Mouse (Mus musculus) brain, embryonic 14.5 days (tissue): Measurements from ENCODE around the gene Dazl. TPM values are rescaled to one million over a fixed set of nuclear protein-coding genes. Genes with fewer than 3 reads are reported as not detected.
A peak's percentile ranks its signal among the peaks of the same experiment; 100 is the strongest.

Experiments used
- DNase-seq: peaks from one replicate; pipeline ENCODE4 v3.0.0-alpha.2; 2011; ENCODE audit warnings: low read depth
- CTCF ChIP-seq: fragments of 200-500 bp; IDR thresholded peaks from 2 replicates; pipeline ENCODE4 v1.5.1; 2012; ENCODE audit warnings: inconsistent platforms, mild to moderate bottlenecking, moderate library complexity, borderline replicate concordance; ENCODE audit not compliant: insufficient read depth, insufficient read length; ENCODE audit errors: extremely low read depth
- POLR2A ChIP-seq: fragments of 200-500 bp; IDR thresholded peaks from 2 replicates; pipeline ENCODE4 v1.6.1; 2012; ENCODE audit warnings: mild to moderate bottlenecking, inconsistent platforms, borderline replicate concordance; ENCODE audit not compliant: poor library complexity, insufficient read depth, insufficient read length, severe bottlenecking; ENCODE audit errors: extremely low read depth
- polyA plus RNA-seq: library from polyadenylated mRNA; depleted of rRNA; stranded (reverse); fragments of >200 nt; gene quantifications from 2 replicates; pipeline ENCODE4 v1.2.3, GENCODE M21; 2012; rRNA removed

Gene Dazl
- polyA plus RNA-seq = 0.23 and 0.27 TPM in 2 replicates

GRCm38 (mm10) chr17:50293241-50293731 is at the start of gene Dazl:
Gene Dazl, minus strand, starts transcription at chr17:50293636.
- TF ChIP-seq POLR2A (no peak), CTCF (no peak)

GRCm38 (mm10) chr17:50341850-50342544 is 48.6 kb upstream of the Dazl start:
- TF ChIP-seq CTCF (no peak), POLR2A (no peak)
- DNase-seq = peak; percentile 74

More at GRCm38 (mm10) chr17:50293241-50293731, at the start of gene Dazl:
- no peak for DNase-seq

GRCm38 (mm10) chr17:50338901-50339300 is 45.5 kb upstream of the Dazl start:
- TF ChIP-seq POLR2A (no peak), CTCF (no peak)

GRCm38 (mm10) chr17:50335776-50336175 is 42.3 kb upstream of the Dazl start:
- DNase-seq = no peak
- TF ChIP-seq CTCF (no peak), POLR2A (no peak)

More at GRCm38 (mm10) chr17:50338901-50339300, 45.5 kb upstream of the Dazl start:
- DNase-seq = no peak

- no peak for DNase-seq
- TF ChIP-seq POLR2A (no peak), CTCF (no peak)
Observed at GRCm38 (mm10) chr17:50334694-50335093, 41.3 kb upstream of the Dazl start.

GRCm38 (mm10) chr17:50332012-50332300 is 38.5 kb upstream of the Dazl start:
- DNase-seq = no peak
- no peak for TF ChIP-seq CTCF
- TF ChIP-seq POLR2A = no peak

- DNase-seq = no peak
- TF ChIP-seq CTCF (no peak), POLR2A (no peak)
Observed at GRCm38 (mm10) chr17:50331171-50332011, 38.0 kb upstream of the Dazl start.

- TF ChIP-seq POLR2A = no peak
- no peak for TF ChIP-seq CTCF
- DNase-seq = no peak
Observed at GRCm38 (mm10) chr17:50330245-50330644, 36.8 kb upstream of the Dazl start.

- no peak for DNase-seq
- no peak for TF ChIP-seq POLR2A
- TF ChIP-seq CTCF = no peak
Observed at GRCm38 (mm10) chr17:50324658-50325057, 31.2 kb upstream of the Dazl start.

- no peak for DNase-seq
- TF ChIP-seq POLR2A = no peak
- no peak for TF ChIP-seq CTCF
Observed at GRCm38 (mm10) chr17:50318810-50319209, 25.4 kb upstream of the Dazl start.

- TF ChIP-seq POLR2A (no peak), CTCF (no peak)
- DNase-seq = no peak
Observed at GRCm38 (mm10) chr17:50316216-50317150, 23.0 kb upstream of the Dazl start.
